Mouse (Mus musculus) cerebellum, adult 11 months (tissue): Measurements from ENCODE around the gene Arl10.

Experiments
- DNase-seq: peaks from one replicate; pipeline ENCODE4 v3.0.0; 2022

The Arl10 gene

GRCm38 (mm10) chr13:54585831-54586230, 11.0 kb downstream of the Arl10 start:
- no peak for DNase-seq

DNA sequence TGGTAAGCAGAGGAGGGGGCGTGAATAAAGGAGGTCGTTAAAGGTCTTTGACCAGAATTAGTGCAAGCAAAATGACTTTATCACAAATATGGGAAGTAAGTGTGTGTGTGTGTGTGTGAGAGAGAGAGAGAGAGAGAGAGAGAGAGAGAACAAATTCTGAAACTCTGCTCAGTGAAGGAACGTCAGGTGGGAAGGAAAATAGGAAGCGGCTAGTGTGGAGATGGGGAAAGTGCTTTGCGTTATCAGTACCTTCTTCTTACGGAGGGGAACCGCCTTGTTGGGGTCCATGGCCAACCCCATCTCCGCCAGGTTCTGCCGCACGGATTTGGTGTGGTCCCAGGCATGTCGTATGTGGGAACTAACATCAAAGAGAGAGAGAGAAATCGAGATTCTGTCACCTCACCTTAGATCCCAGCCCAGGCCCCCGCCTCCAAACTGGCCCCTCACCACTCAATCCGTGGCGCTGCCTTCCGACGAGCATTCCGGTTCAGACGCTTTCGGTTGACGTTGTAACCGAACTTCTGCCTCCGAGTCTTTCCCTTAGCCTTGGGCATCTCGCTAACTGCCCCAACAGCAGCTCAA, 14.7 kb downstream of the Arl10 start:
- DNase-seq = no peak

DNA sequence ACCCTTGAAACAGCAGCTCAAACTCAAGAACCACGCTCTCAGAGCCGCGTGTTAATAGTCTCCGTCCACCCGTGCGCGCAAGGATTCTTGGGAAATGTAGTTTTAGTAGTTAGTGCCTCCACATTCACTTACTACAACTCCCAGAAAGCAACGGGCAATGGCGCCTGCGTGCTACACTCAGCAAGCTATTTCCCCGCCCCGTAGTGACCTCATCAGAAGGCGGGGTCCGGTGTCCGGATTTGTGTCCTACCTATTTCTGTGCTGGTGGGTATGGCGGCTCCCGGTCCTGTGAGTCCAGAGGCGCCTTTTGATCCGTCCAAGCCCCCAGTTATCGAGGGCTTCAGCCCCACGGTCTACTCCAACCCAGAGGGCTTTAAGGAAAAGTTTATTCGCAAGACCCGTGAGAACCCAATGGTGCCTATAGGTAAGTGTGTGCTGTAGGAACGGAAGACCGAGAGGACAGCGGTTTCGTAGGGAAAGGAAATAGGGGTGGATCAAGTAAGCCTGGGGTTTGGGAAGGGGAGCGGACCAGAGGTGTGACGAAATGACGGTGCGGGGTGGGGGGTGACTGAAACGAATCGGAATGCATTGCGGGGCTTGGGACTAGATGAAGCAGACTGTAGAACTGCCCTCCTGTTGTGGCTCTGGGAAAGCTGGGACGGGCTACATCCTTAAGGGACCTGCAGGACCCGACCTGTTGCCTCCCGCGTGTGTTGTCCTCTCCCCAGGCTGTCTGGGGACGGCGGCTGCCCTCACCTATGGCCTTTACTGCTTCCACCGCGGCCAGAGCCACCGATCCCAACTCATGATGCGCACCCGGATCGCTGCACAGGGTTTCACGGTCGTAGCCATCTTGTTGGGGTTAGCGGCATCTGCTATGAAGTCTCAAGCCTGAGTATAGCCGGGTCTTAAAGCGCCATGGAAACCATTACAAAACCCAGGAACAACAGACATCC, 15.5 kb downstream of the Arl10 start, which contains the start of the genes Nop16 and Higd2a:
Nop16 (minus strand) TSS at position 95 of the 956 bp plus-strand sequence.
Higd2a (plus strand) TSS at position 212 of the 956 bp plus-strand sequence.
- peak; percentile 95 for DNase-seq

GRCm38 (mm10) chr13:54591776-54592356, 17.1 kb downstream of the Arl10 start:
- no peak for DNase-seq

DNA sequence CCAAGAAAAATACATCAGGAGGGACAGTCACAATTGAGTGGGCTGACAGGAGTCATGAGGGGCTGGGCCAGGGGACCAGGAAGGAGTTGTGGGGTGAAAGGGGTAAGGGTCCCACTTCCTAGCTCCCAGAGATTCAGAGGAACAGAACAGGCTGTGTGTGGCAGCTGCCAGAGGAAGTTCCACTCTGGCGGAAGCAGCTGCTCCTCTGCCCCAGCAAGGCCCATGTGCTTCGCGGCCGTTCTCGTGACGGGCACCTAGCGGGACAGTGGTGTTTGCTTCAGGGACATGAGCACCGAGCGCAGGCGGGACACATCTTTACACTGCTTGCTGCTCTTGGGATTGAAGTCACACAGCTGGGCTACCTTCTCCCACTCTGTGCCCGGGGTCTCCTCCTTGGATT, 18.8 kb downstream of the Arl10 start:
- DNase-seq = no peak

DNA sequence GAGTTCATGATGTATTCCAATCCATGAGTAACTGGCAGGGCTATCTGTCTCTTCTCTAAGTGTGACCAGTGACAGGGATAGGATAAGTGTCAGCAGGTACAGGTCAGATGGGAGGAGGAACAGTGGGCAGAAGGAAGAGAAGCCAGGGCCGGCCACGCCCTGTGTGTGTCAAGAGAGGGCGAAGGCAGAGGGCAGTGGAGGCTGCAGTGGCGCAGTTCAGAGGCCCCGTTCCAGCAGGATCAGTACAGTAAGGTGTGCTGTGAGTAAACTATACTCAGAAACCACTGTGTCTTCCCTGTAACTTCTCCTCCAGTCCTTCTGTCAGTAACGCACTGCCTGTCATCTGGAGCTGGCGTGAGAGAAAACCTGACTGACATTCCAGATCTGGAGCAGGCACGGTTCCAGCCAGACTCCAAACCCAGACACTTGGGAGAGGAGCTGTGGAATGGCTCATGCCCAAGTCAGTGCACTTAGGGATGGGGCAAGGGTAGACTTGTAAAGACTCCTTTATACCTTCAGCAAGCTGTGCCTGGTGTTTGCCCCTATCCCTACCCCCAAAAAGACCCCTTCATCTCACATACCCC, 21.4 kb downstream of the Arl10 start:
- no peak for DNase-seq

DNA sequence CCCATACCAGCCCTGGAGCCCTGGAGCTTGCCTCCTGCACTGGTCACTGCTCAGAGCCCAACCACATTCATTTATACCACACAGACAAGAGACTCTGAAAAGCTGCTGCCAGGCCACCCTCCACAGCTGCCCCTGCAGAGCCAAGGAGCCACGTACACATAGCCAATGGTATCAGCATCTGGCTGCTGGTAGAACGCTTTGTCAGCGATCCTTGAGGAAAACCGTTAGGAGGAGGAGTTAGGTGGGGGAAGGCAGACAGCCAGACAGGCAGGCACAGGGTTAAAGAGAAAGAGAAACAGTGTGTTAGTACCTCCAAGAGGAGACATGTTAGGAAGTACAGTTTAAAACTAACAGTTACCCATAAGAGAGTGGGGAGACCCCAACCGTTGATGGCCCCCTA, 22.1 kb downstream of the Arl10 start:
- no peak for DNase-seq

- DNase-seq = no peak
Measured at GRCm38 (mm10) chr13:54598622-54599143, 23.9 kb downstream of the Arl10 start.

DNA sequence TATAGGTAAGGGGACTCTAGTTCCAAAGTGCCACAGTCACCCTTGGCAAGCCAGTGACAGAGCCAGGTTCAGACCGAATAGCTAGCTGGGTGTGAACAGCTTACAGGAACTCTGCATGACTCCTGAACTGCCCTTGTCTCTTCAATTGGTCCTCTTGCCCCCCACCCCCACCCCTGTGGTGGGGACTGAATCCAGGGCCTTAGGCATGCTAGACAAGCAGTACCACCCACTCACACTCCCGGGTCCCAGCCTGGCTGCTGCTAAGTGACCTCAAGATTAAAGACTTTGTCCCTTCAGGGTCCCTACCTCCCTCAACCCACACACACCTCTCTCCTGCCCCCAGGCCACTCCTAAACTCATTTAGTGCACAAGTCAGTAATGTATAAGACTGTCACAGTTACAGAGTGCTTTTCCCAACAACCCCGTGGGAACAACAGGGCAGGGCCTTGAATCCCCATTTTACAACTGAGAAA, 27.9 kb downstream of the Arl10 start:
- DNase-seq = no peak

GRCm38 (mm10) chr13:54603501-54603900, 28.7 kb downstream of the Arl10 start:
- DNase-seq = no peak

- DNase-seq = no peak
Measured at GRCm38 (mm10) chr13:54604221-54604620, 29.4 kb downstream of the Arl10 start.

GRCm38 (mm10) chr13:54605426-54605825, 30.6 kb downstream of the Arl10 start:
- no peak for DNase-seq

GRCm38 (mm10) chr13:54607204-54607603, 32.4 kb downstream of the Arl10 start:
- DNase-seq = no peak

DNA sequence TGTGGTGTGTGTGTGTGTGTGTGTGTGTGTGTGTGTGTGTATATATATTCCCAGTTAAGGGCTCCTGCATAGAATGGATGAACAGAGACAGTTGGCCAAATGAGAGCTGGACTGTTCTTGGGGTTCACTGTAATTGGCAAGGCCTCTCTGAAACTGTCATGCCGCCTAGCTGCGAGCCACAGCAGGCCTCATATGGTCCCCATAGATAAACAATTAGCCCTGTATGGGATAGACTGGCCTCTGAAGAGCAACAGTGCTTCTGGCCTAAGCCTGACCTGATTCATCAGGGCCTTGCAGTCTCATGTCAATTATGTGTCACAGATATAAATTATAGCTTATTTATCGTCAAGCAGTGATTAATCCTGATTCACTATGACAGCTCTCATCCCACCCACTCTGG, 33.2 kb downstream of the Arl10 start:
- DNase-seq = no peak

DNA sequence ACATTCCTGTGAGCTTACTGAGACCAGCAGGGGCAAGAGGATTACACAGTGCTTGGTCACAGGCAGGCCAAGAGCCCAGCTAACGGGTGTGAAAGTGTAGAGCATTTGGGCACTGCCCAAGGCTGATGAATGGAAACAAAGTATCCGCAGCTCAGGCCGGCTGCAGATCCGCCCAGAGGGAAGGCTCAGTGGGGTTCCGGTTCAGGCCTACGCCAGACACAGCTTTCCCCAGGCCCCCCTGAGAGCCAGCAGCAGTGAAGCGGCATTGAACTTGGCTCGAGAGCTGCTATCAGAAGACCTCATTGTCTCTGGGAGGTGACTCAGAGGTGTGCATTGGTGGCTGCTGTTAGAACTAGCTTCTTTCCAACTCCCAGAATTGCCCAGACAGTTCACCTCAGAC, 33.9 kb downstream of the Arl10 start:
- peak; percentile 56 for DNase-seq

DNA sequence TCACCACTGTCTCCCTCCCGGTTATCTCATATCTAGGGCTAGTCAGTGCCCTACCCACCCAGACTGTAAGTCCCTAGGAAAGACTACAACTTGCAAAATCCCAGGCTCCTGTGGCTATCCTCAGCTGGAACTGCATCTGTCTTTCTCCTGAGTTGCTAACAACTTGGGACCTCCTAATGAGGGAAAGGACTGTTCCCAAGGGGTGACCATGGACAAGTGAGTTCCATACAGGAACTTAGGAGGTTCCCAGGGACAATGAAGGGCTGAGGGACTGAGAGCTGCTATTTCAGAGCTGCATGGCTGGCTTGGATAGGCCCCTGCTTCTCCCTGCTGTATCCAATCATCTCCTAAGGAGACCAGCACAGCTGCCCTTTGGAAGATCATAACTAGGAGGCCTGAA, 34.5 kb downstream of the Arl10 start:
- no peak for DNase-seq

GRCm38 (mm10) chr13:54610613-54610971, 35.8 kb downstream of the Arl10 start:
- DNase-seq = no peak

DNA sequence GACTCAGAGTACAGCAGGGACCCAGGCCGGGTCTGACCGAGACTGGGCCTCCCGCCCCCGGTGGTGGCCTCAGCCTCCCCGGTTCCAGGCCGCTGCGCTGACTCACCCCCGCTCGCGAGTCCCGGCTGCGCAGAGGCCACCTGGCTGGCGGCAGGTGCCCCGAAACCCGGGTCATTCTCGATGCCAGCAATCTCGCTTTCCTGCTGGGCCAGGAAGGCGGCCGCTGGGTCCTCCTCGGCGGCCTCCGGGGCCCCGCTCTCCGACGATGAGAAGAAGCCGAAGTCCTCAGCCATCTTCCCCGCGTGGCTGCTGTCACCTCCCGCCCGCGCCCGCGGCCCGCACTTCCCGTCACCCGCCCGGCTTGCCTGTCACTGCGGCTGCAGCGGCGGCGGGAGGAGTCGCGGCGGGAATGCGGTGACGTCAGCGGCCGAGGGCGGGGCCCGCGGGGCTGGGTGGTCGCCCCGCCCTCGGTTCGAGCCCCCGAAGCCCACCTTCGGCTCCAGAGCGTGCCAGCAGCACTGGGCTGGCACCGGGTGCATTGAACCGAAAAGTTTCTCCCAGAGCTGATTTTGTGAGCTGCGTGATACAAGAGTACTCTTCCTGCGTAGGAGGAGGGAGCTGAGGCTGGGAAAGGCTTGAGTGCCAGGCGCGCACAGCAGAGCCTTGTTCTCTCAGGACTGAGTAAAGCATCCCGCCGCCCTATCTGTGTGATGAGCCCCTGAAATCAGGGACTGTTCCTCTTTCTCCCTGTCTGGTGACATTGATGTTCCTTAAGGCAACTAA, 36.3 kb downstream of the Arl10 start, which contains the start of gene Cltb:
Cltb (minus strand) TSS at position 373 of the 783 bp plus-strand sequence.
- DNase-seq = peak; percentile 93

GRCm38 (mm10) chr13:54613141-54613540, 38.3 kb downstream of the Arl10 start:
- peak; percentile 16 for DNase-seq

- DNase-seq = no peak
Measured at GRCm38 (mm10) chr13:54616307-54616706, 41.5 kb downstream of the Arl10 start.

DNA sequence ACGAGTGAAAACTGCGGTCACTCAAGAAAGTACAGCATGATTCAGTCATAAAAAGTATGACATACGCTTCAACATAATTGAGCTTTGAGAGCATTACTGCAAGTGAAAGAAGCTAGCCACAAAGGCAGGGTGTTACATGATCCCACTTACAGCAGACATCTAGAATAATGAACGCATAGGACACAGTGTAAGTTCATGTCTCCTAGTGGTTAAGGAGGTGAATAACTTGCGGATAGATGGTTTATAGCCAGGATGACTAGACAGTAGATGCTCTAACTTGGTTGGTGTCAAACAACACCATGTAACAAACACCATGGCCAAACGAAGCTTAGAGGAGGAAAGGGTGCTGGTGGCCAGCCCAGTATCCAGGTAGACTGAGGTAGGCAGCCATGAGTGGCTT, 42.2 kb downstream of the Arl10 start:
- no peak for DNase-seq
